Mouse (Mus musculus): Measurements from ENCODE around the gene Scaf11. TPM values are rescaled to one million over a fixed set of nuclear protein-coding genes. Genes with fewer than 3 reads are reported as not detected.

The Scaf11 gene
- polyA plus RNA-seq, 1 experiment from 2014 or later = 93.2 TPM

GRCm38 (mm10) chr15:96396641-96397344 is 63.9 kb downstream of the Scaf11 start:
- no peaks in the 10 kb centered on the region; the same call in 1 of the 2 replicates for H3K4me1 ChIP-seq (replicated peaks; ENCODE audit: control insufficient read depth, insufficient read depth, low read length)
- DNase-seq (ENCODE audit: low spot score) (no peak), ATAC-seq (ENCODE audit: low FRiP score) (no peak)
- H3K27me3 ChIP-seq (ENCODE audit: control insufficient read depth, insufficient read depth, low read length) = no peaks in the 10 kb centered on the region
- H3K9me3 ChIP-seq (ENCODE audit: control insufficient read depth, low read length) = no peaks in the 10 kb centered on the region
- H3K4me2 ChIP-seq (replicated peaks; ENCODE audit: low read depth, low read length) = no peak overlapping the region
- WGBS = 77% methylated on average over 8 of the region's 8 CpGs
- H3K4me3 ChIP-seq (ENCODE audit: low read depth, low read length) = no peak overlapping the region
- H3K27ac ChIP-seq (ENCODE audit: low read depth, low read length) = 0 out of 2 replicates have a peak overlapping the region, but pooled peaks have one; percentile 44
- H3K36me3 ChIP-seq (ENCODE audit: control insufficient read depth, insufficient read depth, low read length) = no peaks in the 10 kb centered on the region; the same call in 1 of the 2 replicates
- H3K9ac ChIP-seq (ENCODE audit: low read depth, low read length) = no peak overlapping the region

GRCm38 (mm10) chr15:96395071-96395470 is 65.6 kb downstream of the Scaf11 start:
- peaks cover 2% of the 10 kb centered on the region; the same call in 1 of the 2 replicates for H3K36me3 ChIP-seq (ENCODE audit: control insufficient read depth, insufficient read depth, low read length)
- ATAC-seq (ENCODE audit: low FRiP score) = no peak
- WGBS = 95% methylated on average over 6 of the region's 6 CpGs
- H3K27me3 ChIP-seq (ENCODE audit: control insufficient read depth, insufficient read depth, low read length) = no peaks in the 10 kb centered on the region
- no peaks in the 10 kb centered on the region; the same call in 1 of the 2 replicates for H3K4me1 ChIP-seq (replicated peaks; ENCODE audit: control insufficient read depth, insufficient read depth, low read length)
- no peak overlapping the region for H3K27ac ChIP-seq (ENCODE audit: low read depth, low read length)
- H3K9ac ChIP-seq (ENCODE audit: low read depth, low read length) = no peak overlapping the region
- no peak overlapping the region for H3K4me3 ChIP-seq (ENCODE audit: low read depth, low read length)
- DNase-seq (ENCODE audit: low spot score) = no peak
- H3K4me2 ChIP-seq (replicated peaks; ENCODE audit: low read depth, low read length) = no peak overlapping the region
- no peaks in the 10 kb centered on the region for H3K9me3 ChIP-seq (ENCODE audit: control insufficient read depth, low read length)

- H3K36me3 ChIP-seq (ENCODE audit: control insufficient read depth, insufficient read depth, low read length) = peaks cover 2% of the 10 kb centered on the region; the same call in 1 of the 2 replicates
- no peak overlapping the region for H3K4me3 ChIP-seq (ENCODE audit: low read depth, low read length)
- H3K4me2 ChIP-seq (replicated peaks; ENCODE audit: low read depth, low read length) = no peak overlapping the region
- H3K9ac ChIP-seq (ENCODE audit: low read depth, low read length) = no peak overlapping the region
- WGBS = 92% methylated on average over 3 of the region's 3 CpGs
- no peak overlapping the region for H3K27ac ChIP-seq (ENCODE audit: low read depth, low read length)
- H3K4me1 ChIP-seq (replicated peaks; ENCODE audit: control insufficient read depth, insufficient read depth, low read length) = no peaks in the 10 kb centered on the region; the same call in 1 of the 2 replicates
- H3K9me3 ChIP-seq (ENCODE audit: control insufficient read depth, low read length) = no peaks in the 10 kb centered on the region
- H3K27me3 ChIP-seq (ENCODE audit: control insufficient read depth, insufficient read depth, low read length) = no peaks in the 10 kb centered on the region
- ATAC-seq (ENCODE audit: low FRiP score) (no peak), DNase-seq (ENCODE audit: low spot score) (no peak)
Observed at GRCm38 (mm10) chr15:96392878-96393277, 67.8 kb downstream of the Scaf11 start.

GRCm38 (mm10) chr15:96388565-96388964 is 72.1 kb downstream of the Scaf11 start:
- ATAC-seq (ENCODE audit: low FRiP score) = no peak
- no peak overlapping the region for H3K4me3 ChIP-seq (ENCODE audit: low read depth, low read length)
- no peak overlapping the region for H3K9ac ChIP-seq (ENCODE audit: low read depth, low read length)
- no peaks in the 10 kb centered on the region for H3K9me3 ChIP-seq (ENCODE audit: control insufficient read depth, low read length)
- WGBS = 64% methylated on average over 1 of the region's 1 CpGs
- H3K4me2 ChIP-seq (replicated peaks; ENCODE audit: low read depth, low read length) = no peak overlapping the region
- no peak for DNase-seq (ENCODE audit: low spot score)
- H3K4me1 ChIP-seq (replicated peaks; ENCODE audit: control insufficient read depth, insufficient read depth, low read length) = no peaks in the 10 kb centered on the region
- H3K36me3 ChIP-seq (ENCODE audit: control insufficient read depth, insufficient read depth, low read length) = peaks cover 5% of the 10 kb centered on the region; the same call in 1 of the 2 replicates
- H3K27ac ChIP-seq (ENCODE audit: low read depth, low read length) = no peak overlapping the region
- no peaks in the 10 kb centered on the region for H3K27me3 ChIP-seq (ENCODE audit: control insufficient read depth, insufficient read depth, low read length)

GRCm38 (mm10) chr15:96382223-96382622 is 78.4 kb downstream of the Scaf11 start:
- ATAC-seq (ENCODE audit: low FRiP score) (no peak), DNase-seq (ENCODE audit: low spot score) (no peak)
- H3K27ac ChIP-seq (ENCODE audit: low read depth, low read length) = no peak overlapping the region
- H3K27me3 ChIP-seq (ENCODE audit: control insufficient read depth, insufficient read depth, low read length) = no peaks in the 10 kb centered on the region
- no peak overlapping the region for H3K9ac ChIP-seq (ENCODE audit: low read depth, low read length)
- 93% methylated on average over 11 of the region's 11 CpGs for WGBS
- H3K4me2 ChIP-seq (replicated peaks; ENCODE audit: low read depth, low read length) = no peak overlapping the region
- no peaks in the 10 kb centered on the region for H3K9me3 ChIP-seq (ENCODE audit: control insufficient read depth, low read length)
- H3K4me1 ChIP-seq (replicated peaks; ENCODE audit: control insufficient read depth, insufficient read depth, low read length) = no peaks in the 10 kb centered on the region
- no peak overlapping the region for H3K4me3 ChIP-seq (ENCODE audit: low read depth, low read length)
- 0 out of 2 replicates have a peak, but pooled peaks cover 2% of the 10 kb centered on the region for H3K36me3 ChIP-seq (ENCODE audit: control insufficient read depth, insufficient read depth, low read length)

- no peaks in the 10 kb centered on the region for H3K4me1 ChIP-seq (replicated peaks; ENCODE audit: control insufficient read depth, insufficient read depth, low read length)
- H3K4me3 ChIP-seq (ENCODE audit: low read depth, low read length) = no peak overlapping the region
- no peak overlapping the region for H3K4me2 ChIP-seq (replicated peaks; ENCODE audit: low read depth, low read length)
- ATAC-seq (ENCODE audit: low FRiP score) (no peak), DNase-seq (ENCODE audit: low spot score) (no peak)
- H3K27ac ChIP-seq (ENCODE audit: low read depth, low read length) = no peak overlapping the region
- 94% methylated on average over 7 of the region's 7 CpGs for WGBS
- no peak overlapping the region for H3K9ac ChIP-seq (ENCODE audit: low read depth, low read length)
- no peaks in the 10 kb centered on the region for H3K9me3 ChIP-seq (ENCODE audit: control insufficient read depth, low read length)
- no peaks in the 10 kb centered on the region for H3K27me3 ChIP-seq (ENCODE audit: control insufficient read depth, insufficient read depth, low read length)
- no peaks in the 10 kb centered on the region for H3K36me3 ChIP-seq (ENCODE audit: control insufficient read depth, insufficient read depth, low read length)
Observed at GRCm38 (mm10) chr15:96377701-96378100, 82.9 kb downstream of the Scaf11 start.

GRCm38 (mm10) chr15:96377263-96377662 is 83.4 kb downstream of the Scaf11 start:
- Histone ChIP-seq H3K9me3 (ENCODE audit: control insufficient read depth, low read length) (no peaks in the 10 kb centered on the region), H3K27me3 (ENCODE audit: control insufficient read depth, insufficient read depth, low read length) (no peaks in the 10 kb centered on the region), H3K9ac (ENCODE audit: low read depth, low read length) (no peak overlapping the region), H3K4me1 (replicated peaks; ENCODE audit: control insufficient read depth, insufficient read depth, low read length) (no peaks in the 10 kb centered on the region), H3K4me2 (replicated peaks; ENCODE audit: low read depth, low read length) (no peak overlapping the region), H3K27ac (ENCODE audit: low read depth, low read length) (no peak overlapping the region), H3K4me3 (ENCODE audit: low read depth, low read length) (no peak overlapping the region), H3K36me3 (ENCODE audit: control insufficient read depth, insufficient read depth, low read length) (peaks cover 3% of the 10 kb centered on the region)
- 92% methylated on average over 5 of the region's 5 CpGs for WGBS
- DNase-seq (ENCODE audit: low spot score) (no peak), ATAC-seq (ENCODE audit: low FRiP score) (no peak)

- H3K27me3 ChIP-seq (ENCODE audit: control insufficient read depth, insufficient read depth, low read length) = no peaks in the 10 kb centered on the region
- WGBS = 97% methylated on average over 2 of the region's 2 CpGs
- no peaks in the 10 kb centered on the region for H3K4me1 ChIP-seq (replicated peaks; ENCODE audit: control insufficient read depth, insufficient read depth, low read length)
- no peak overlapping the region for H3K9ac ChIP-seq (ENCODE audit: low read depth, low read length)
- no peak for DNase-seq (ENCODE audit: low spot score)
- ATAC-seq (ENCODE audit: low FRiP score) = no peak
- H3K36me3 ChIP-seq (ENCODE audit: control insufficient read depth, insufficient read depth, low read length) = peaks cover 8% of the 10 kb centered on the region
- H3K4me3 ChIP-seq (ENCODE audit: low read depth, low read length) = no peak overlapping the region
- no peak overlapping the region for H3K4me2 ChIP-seq (replicated peaks; ENCODE audit: low read depth, low read length)
- H3K9me3 ChIP-seq (ENCODE audit: control insufficient read depth, low read length) = no peaks in the 10 kb centered on the region
- no peak overlapping the region for H3K27ac ChIP-seq (ENCODE audit: low read depth, low read length)
Observed at GRCm38 (mm10) chr15:96376214-96376613, 84.4 kb downstream of the Scaf11 start.

GRCm38 (mm10) chr15:96373161-96373560 is 87.5 kb downstream of the Scaf11 start:
- no peak overlapping the region for H3K27ac ChIP-seq (ENCODE audit: low read depth, low read length)
- no peak overlapping the region for H3K4me3 ChIP-seq (ENCODE audit: low read depth, low read length)
- peaks cover 23% of the 10 kb centered on the region for H3K36me3 ChIP-seq (ENCODE audit: control insufficient read depth, insufficient read depth, low read length)
- H3K9ac ChIP-seq (ENCODE audit: low read depth, low read length) = no peak overlapping the region
- DNase-seq (ENCODE audit: low spot score) = no peak
- WGBS = 89% methylated on average over 5 of the region's 5 CpGs
- no peaks in the 10 kb centered on the region for H3K27me3 ChIP-seq (ENCODE audit: control insufficient read depth, insufficient read depth, low read length)
- no peak for ATAC-seq (ENCODE audit: low FRiP score)
- H3K4me2 ChIP-seq (replicated peaks; ENCODE audit: low read depth, low read length) = no peak overlapping the region
- H3K4me1 ChIP-seq (replicated peaks; ENCODE audit: control insufficient read depth, insufficient read depth, low read length) = no peaks in the 10 kb centered on the region
- no peaks in the 10 kb centered on the region for H3K9me3 ChIP-seq (ENCODE audit: control insufficient read depth, low read length)

Measured in hindbrain, embryonic 11.5 days (tissue).